Mouse (Mus musculus): ENCODE results near the gene Zc2hc1b.
A peak's percentile ranks its signal among the peaks of the same experiment; 100 is the strongest.

Gene Zc2hc1b

GRCm38 (mm10) chr10:13177973-13178624 lies at the start of gene Zc2hc1b:
Zc2hc1b (minus strand) TSS chr10:13178023.
- no peak for DNase-seq (ENCODE audit: low spot score in 2 of 2)

GRCm38 (mm10) chr10:13225377-13226063 lies 47.7 kb upstream of the Zc2hc1b start:
- DNase-seq (ENCODE audit: low spot score in 2 of 2) = no peak

- no peak for DNase-seq (ENCODE audit: low spot score in 2 of 2)
Measured at GRCm38 (mm10) chr10:13222135-13222534, 44.3 kb upstream of the Zc2hc1b start.

DNA sequence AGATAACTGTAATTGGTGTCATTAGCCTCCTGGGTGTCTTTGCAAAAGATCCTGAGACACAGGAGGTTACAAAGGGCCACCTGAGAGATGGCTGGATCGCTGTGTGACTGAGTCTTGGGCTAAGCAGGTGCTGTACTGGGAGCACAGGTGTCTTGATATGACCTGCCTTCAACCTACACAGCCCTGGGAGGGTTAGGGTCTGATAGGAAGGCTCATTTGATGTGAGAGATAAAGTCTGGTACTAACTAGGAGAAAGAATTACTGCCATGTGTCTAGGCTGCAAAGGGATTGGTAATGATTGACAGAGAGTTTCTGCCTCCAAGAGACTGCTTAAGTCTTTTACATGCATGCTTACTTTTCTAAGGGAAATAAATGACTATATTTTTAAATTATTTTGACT lies 42.2 kb upstream of the Zc2hc1b start:
- no peak for DNase-seq (ENCODE audit: low spot score in 2 of 2)

DNA sequence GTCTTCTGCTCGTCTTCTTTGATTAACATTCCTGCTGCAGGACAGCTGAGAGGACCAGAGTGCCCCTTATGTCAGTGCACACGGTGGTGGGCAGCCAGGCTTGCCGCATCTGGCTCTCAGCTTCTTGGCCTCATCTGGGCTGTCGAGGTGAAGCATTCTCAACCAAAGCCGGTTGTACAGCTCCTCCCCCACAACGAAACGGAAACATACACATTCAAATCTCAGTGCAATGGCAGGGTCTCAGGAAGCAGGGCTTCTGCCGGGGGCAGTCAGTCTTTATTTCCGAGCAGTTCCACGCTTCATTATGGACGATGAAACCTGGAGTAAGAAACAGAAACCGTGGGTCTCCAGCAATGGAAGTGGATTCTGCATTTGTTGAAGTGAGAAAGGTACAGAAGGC lies 36.1 kb upstream of the Zc2hc1b start:
- DNase-seq (ENCODE audit: low spot score in 2 of 2) = no peak

DNA sequence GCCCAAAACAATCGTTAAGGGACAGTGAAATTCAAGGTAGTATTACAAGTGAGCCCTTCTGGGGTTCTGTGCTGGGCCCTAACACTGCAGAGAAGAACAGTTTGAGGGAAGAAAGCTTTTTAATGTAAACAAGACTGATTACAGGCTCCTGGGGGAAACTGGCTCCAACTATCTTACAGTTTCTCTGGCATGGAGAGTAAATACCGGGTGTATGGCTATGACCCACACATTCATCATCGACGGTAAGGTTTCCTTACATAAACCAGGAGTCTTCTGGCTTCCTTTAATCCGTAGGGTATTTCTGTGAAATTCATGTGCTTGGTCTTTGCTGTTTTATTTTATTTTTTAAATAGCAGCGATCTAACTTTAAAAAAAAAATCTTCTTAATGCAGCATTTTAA lies 35.0 kb upstream of the Zc2hc1b start:
- no peak for DNase-seq (ENCODE audit: low spot score in 2 of 2)

- DNase-seq (ENCODE audit: low spot score in 2 of 2) = no peak
Measured at GRCm38 (mm10) chr10:13212326-13212725, 34.5 kb upstream of the Zc2hc1b start.

DNA sequence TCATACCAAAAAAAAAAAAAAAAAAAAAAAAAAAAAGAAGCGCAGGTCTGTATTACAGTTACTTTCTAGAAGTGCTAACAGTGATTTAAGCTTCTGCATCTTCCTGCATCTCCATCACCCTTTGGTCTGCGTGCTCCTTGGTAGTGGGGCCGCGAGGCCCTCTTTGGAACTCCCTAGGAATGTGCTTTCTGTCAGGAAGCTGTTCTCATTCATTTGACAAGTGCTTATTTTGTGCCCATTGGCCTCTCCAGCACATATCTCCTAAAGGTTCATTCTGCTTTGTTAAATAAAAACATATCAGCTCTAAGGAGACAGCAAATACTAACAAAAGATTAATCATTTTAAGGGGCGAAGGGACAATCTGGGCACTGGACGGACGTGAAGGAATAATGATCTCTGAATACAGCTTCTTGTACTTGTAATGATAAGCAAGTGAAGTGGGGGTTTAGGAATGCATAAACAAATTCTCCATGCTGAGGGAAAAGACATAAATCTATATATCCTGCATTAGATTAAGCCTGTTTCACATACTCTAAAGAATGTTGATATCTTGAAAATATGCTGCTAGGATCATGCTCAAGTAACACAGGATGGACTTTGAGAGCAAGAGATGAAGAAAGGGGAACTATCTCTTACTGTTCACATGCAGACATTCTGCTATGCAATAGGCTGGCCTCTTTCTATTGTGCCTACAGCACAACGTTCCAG lies 32.3 kb upstream of the Zc2hc1b start:
- no peak for DNase-seq (ENCODE audit: low spot score in 2 of 2)

GRCm38 (mm10) chr10:13209506-13209905 lies 31.7 kb upstream of the Zc2hc1b start:
- DNase-seq (ENCODE audit: low spot score in 2 of 2) = no peak

- DNase-seq (ENCODE audit: low spot score in 2 of 2) = no peak
Measured at GRCm38 (mm10) chr10:13209061-13209460, 31.2 kb upstream of the Zc2hc1b start.

DNA sequence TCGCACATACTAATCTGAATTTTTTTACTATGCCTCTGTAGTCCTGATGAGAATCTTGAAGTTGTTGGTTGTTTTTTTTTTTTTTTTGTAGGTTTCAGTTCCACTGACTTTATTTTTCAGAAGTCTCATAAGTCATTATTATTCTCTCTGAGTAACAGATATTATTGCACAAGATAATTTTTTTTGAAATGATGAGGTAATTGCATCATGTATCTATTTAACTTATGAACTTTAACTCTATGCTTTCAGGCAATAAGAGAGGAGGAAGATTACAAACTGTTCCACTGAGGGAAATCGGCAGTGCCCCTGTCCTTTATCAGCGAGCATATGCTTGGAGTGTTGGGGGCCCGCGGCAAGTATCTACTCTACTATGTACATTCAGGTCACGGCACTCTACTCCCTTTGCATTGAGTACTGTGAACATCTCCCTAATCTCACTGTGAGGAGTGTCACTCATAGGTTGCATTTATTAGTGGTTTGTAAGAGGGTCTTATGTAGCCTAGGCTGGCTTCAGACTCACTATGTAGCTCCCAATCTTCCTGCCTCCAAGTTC lies 24.0 kb upstream of the Zc2hc1b start:
- no peak for DNase-seq (ENCODE audit: low spot score in 2 of 2)

DNA sequence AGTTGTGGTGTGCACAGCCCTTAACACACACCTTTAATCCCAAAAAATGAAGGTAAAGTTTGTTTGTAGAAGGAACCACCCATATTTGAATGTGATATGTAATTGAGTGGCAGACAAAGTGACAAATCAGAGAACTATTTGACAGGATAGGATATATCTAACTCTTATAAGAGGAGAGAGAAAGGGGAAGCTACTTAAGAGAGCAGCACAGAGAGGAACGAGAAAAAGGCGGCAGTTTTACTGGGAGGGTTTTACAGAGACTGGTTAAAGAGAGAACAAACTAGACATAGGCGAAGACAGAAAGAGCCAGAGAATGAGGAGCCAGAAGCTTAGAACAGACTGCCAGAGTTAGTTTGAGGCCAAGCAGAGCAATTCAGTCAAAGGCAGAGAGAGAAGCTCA lies 23.0 kb upstream of the Zc2hc1b start:
- no peak for DNase-seq (ENCODE audit: low spot score in 2 of 2)

GRCm38 (mm10) chr10:13199234-13199633 lies 21.4 kb upstream of the Zc2hc1b start:
- no peak for DNase-seq (ENCODE audit: low spot score in 2 of 2)

DNA sequence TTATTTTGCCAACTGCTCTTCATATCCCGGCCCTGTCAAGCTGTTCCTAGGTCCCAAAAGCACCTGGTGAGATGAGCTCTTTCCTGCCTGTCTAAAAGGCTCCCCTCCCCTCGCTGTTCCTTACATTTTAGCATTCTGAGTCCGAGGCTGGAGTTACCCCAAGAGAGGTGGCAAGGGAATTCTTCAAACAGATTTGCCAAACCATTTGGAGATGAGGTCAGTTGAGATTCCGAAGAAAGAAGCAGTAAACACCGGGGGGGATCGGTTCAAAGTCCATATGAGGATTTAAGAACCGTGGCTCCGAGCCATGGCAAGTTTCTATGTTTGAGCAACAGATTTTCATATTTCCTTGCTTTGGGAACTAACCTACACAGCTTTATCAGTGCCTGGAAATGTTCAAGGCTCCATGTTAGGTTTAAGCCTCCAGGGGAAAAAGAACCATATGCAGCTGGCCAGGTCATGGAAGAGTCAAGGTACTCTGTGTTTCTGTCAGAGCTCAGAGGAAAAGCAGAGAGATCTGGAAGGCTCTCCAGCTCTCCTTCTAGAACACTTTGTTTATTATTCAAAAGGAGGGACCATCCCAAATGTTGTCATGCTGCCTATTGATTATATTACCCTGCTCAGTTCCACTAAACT lies 19.2 kb upstream of the Zc2hc1b start:
- DNase-seq (ENCODE audit: low spot score in 2 of 2) = no peak

- DNase-seq (ENCODE audit: low spot score in 2 of 2) = peak in 1 of 2 experiments; percentile 7
Measured at GRCm38 (mm10) chr10:13193496-13193895, 15.7 kb upstream of the Zc2hc1b start.

DNA sequence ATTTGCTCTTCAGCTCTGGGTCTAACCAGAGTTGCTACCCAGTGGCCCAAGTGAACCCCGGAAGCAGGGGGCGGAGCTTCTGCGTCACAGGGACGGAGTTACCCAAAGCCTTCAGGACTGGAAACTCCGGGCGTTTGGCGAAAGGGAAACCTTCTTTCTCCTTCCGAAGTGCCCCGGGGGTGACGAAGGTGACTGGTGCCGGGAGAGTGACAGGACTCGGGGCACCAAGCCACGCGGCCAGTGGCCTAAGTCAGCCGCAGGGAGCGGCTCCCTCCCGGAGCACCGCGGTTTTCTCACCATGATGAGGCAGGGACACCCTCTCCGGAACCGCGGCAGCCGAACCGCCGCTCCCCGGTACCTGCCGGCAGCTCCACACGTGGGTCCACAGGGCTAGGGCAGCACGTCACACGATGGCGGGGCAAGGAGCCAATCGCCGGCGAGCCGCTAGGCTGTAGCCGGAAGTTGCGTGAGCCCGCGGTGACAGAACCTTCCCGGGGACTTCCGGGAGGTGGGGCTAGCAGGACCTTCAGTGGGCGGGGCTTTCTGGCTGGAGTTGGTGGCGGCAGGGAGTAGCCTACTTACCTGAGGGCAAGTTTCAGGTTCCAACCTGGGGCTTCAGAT lies 15.0 kb upstream of the Zc2hc1b start, which contains the start of gene Ltv1:
Gene Ltv1, minus strand, starts transcription at position 438 of the 621 bp plus-strand sequence.
- peak; percentile 92 to 94 for DNase-seq (ENCODE audit: low spot score in 2 of 2)

DNA sequence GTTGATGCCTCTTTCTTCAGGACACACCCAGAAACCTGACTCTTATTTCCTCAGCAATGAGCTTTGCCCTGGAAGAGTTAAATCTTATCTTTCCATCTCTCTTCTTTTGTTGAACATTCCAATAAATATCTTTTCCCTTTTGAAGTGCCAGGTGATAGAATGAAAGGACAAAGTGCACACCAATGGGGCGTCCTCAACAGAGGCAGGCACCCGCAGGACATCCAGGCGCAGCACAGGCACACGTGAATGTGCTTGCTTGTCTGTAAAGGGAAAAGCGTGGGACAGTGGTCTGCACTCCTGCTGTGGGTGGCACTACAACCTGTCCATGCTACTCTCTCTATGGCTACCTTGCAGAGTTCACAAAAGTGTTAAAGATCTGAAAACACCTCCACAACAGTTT lies 12.1 kb upstream of the Zc2hc1b start:
- no peak for DNase-seq (ENCODE audit: low spot score in 2 of 2)

- no peak for DNase-seq (ENCODE audit: low spot score in 2 of 2)
Measured at GRCm38 (mm10) chr10:13186754-13187153, 8.9 kb upstream of the Zc2hc1b start.

DNA sequence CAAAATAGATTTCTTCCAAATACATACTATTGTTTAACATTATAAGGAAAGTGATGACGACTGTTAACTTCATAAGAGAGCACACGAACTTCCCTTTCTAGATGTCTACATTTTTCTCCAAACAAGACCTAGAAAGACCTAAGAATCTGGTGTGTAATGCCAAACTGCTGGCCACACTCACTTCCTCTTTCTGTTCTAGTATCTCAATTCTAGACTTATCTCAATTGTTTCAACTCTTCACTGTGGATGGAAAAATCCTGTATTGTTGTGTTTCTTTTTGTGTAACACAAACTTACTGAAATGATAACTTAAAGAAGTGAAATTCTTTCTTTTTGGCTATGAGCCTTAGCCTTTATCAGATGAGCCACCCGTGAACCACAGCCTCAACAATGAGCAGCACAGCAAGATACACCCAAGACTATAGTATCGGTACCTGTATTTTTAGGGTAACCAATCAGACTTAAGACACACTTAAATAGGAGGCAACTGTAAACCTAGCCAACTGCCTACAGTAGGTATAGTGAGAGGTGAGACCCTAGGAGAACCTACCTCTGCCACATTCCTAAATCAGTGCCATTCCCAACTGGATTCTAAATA lies 6.4 kb upstream of the Zc2hc1b start:
- no peak for DNase-seq (ENCODE audit: low spot score in 2 of 2)

- no peak for DNase-seq (ENCODE audit: low spot score in 2 of 2)
Measured at GRCm38 (mm10) chr10:13180211-13180610, 2.4 kb upstream of the Zc2hc1b start.

- DNase-seq (ENCODE audit: low spot score in 2 of 2) = no peak
Measured at GRCm38 (mm10) chr10:13175866-13176265, 2.0 kb downstream of the Zc2hc1b start.
